Mouse (Mus musculus) hindbrain, embryonic 13.5 days (tissue): ENCODE data around the gene Cntnap2. TPM values are rescaled to one million over a fixed set of nuclear protein-coding genes. Genes with fewer than 3 reads are reported as not detected.
"Not testable (repeated sequence)": the region's sequence is repeated elsewhere in the genome, so short reads cannot be mapped to it uniquely, and the experiment has no call there.

Experiments
- ATAC-seq: fragments of 200-750 bp; cut with Nextera tagmentation; 2 replicates; pipeline ENCODE4 v1.8.0; 2017; ENCODE audit warnings: moderate TSS enrichment; ENCODE audit not compliant: low FRiP score
- H3K27ac ChIP-seq: fragments of 300-500 bp; sonication (generic); 2 replicates; pipeline ENCODE4 v1.5.1; 2015; ENCODE audit warnings: inconsistent platforms, mild to moderate bottlenecking, moderate library complexity
- H3K27me3 ChIP-seq: fragments of 300-500 bp; sonication (generic); 2 replicates; pipeline ENCODE4 v1.6.1; 2015; ENCODE audit warnings: mild to moderate bottlenecking, inconsistent platforms
- H3K36me3 ChIP-seq: fragments of 300-500 bp; sonication (generic); 2 replicates; pipeline ENCODE4 v1.6.1; 2015; ENCODE audit warnings: mild to moderate bottlenecking, inconsistent platforms
- H3K4me1 ChIP-seq: fragments of 300-500 bp; sonication (generic); replicated peaks from 2 replicates; pipeline ENCODE4 v1.6.1; 2015; ENCODE audit warnings: inconsistent platforms
- H3K4me2 ChIP-seq: fragments of 300-500 bp; sonication (generic); 2 replicates; pipeline ENCODE4 v1.6.1; 2015; ENCODE audit warnings: inconsistent platforms, mild to moderate bottlenecking, moderate library complexity
- H3K4me3 ChIP-seq: fragments of 300-500 bp; sonication (generic); 2 replicates; pipeline ENCODE4 v1.5.1; 2015; ENCODE audit warnings: mild to moderate bottlenecking, inconsistent platforms
- H3K9ac ChIP-seq: fragments of 300-500 bp; sonication (generic); 2 replicates; pipeline ENCODE4 v1.6.1; 2015; ENCODE audit warnings: mild to moderate bottlenecking, inconsistent platforms
- H3K9me3 ChIP-seq: fragments of 300-500 bp; sonication (generic); 2 replicates; pipeline ENCODE4 v1.6.1; 2016; ENCODE audit warnings: inconsistent platforms
- WGBS: fragments of 180-500 bp; shearing (Covaris S2); methylation state at CpG from one replicate; pipeline ENCODE4 v1.1.7; 2015; 5-methylcytosine and 5-hydroxymethylcytosine counted together
- polyA plus RNA-seq: library from polyadenylated mRNA; unstranded; fragments of >200 nt; fragmentation: Nextera tagmentation; extraction: Ambion mirVana; gene quantifications from 2 replicates; pipeline ENCODE4 v1.2.1, GENCODE M21; 2015

The Cntnap2 gene
- polyA plus RNA-seq, 1 experiment from 2014 or later = 53.0 TPM

DNA sequence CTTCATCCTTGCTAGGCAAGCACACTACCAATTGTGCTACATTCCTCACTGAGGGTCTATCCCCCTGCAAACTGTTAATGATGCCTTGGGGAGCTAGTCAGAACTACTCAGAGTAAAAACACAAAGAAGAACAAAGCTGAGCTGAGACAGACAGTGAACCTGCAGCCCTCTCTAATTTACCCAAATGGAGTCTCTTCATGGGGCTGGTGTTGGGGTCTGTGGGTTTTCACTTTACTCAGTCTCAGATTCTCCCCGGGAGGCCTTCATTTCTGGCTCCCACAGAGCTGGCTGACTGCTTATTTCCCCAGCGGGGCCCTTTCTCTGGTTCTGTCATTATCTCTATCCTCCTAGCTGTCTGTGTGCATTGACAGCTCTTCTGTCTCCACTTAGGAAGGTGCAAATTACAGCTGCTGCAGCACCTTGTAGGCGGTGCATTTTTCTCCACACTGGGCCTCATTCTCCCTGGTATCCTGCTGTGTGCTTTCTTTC is 2200.5 kb downstream of the Cntnap2 start:
- 13% methylated on average over 3 of the region's 3 CpGs for WGBS
- H3K27ac ChIP-seq = peak overlapping the region; percentile 86
- peaks cover 18% of the 10 kb centered on the region for H3K4me1 ChIP-seq
- no peaks in the 10 kb centered on the region for H3K27me3 ChIP-seq
- H3K9ac ChIP-seq = no peak overlapping the region
- 0 out of 2 replicates have a peak overlapping the region, but pooled peaks have one; percentile 4 for H3K4me2 ChIP-seq
- ATAC-seq = peak; percentile 73
- no peak overlapping the region for H3K4me3 ChIP-seq
- H3K9me3 ChIP-seq = no peaks in the 10 kb centered on the region
- H3K36me3 ChIP-seq = no peaks in the 10 kb centered on the region

DNA sequence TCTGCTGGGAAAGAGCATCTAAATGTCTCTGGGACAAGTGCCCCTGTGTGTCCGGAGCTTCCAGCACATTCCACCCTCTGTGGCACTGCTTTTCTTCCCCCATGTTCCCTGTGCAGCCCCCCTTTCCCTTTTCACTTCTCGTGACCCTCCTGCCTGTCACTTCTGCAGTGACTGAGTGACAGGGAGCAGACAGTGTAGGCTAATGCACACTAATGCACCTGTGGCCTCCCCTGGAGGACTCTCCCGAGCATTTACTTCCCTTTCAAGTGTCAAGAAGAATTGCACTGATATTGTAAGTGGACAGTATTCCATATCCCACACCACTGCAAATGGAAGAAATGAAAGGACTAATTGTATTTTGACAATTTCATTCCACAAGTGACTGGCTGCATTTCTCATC is 2208.1 kb downstream of the Cntnap2 start:
- H3K27ac ChIP-seq = 0 out of 2 replicates have a peak overlapping the region, but pooled peaks have one; percentile 6
- H3K27me3 ChIP-seq = no peaks in the 10 kb centered on the region
- ATAC-seq = peak; percentile 50; the same call in 1 of the 2 replicates
- no peak overlapping the region for H3K4me3 ChIP-seq
- H3K9me3 ChIP-seq = no peaks in the 10 kb centered on the region
- H3K36me3 ChIP-seq = 0 out of 2 replicates have a peak, but pooled peaks cover 4% of the 10 kb centered on the region
- WGBS = 47% methylated on average over 3 of the region's 3 CpGs
- peaks cover 9% of the 10 kb centered on the region for H3K4me1 ChIP-seq
- no peak overlapping the region for H3K4me2 ChIP-seq
- H3K9ac ChIP-seq = no peak overlapping the region

DNA sequence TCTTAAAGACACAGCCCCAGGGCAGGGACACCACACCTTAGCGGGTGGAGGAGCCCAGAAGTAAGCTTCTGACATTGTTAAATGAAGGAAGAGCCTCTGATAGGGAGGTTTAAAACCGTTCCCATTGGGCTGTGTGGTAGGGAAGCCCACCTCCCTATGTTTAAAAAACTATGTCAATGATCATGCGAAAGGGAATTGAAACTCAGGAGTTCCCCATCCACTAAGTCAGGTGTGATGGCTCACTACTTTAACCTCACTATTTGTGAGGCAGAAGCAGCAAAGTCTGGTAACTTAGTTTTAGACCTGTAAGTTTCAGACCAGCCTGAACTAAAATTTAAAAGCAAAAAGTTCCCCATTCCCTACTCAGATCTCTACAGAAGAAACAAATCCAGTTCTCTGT is 2210.3 kb downstream of the Cntnap2 start:
- WGBS = 85% methylated on average over 3 of the region's 3 CpGs
- peaks cover 16% of the 10 kb centered on the region for H3K4me1 ChIP-seq
- no peak overlapping the region for H3K4me3 ChIP-seq
- H3K27me3 ChIP-seq = no peaks in the 10 kb centered on the region
- H3K27ac ChIP-seq = no peak overlapping the region
- H3K9me3 ChIP-seq = no peaks in the 10 kb centered on the region
- H3K4me2 ChIP-seq = no peak overlapping the region
- no peak overlapping the region for H3K9ac ChIP-seq
- H3K36me3 ChIP-seq = 0 out of 2 replicates have a peak, but pooled peaks cover 4% of the 10 kb centered on the region
- ATAC-seq = no peak

DNA sequence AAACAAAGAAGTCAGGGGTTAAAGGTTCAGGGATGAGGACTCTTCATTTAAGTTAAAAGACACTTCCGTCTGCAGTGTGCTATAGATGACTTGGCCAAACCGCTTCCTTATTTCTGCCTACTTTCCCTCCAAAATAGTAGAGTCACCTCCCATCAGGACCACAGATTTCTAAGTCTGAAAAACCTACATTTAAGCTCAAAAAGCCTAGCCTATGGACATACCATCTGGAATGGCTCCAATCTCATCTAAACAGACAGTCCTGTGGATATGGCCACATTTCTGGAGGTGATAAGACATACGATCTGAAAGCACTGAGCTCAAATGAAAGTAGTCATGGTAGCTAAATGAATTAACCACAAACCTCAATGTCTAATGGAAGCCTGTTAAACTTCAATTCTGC is 2212.4 kb downstream of the Cntnap2 start:
- no peaks in the 10 kb centered on the region for H3K9me3 ChIP-seq
- peaks cover 4% of the 10 kb centered on the region; the same call in 1 of the 2 replicates for H3K27me3 ChIP-seq
- H3K9ac ChIP-seq = no peak overlapping the region
- 90% methylated on average over 3 of the region's 3 CpGs for WGBS
- 0 out of 2 replicates have a peak, but pooled peaks cover 4% of the 10 kb centered on the region for H3K36me3 ChIP-seq
- H3K4me2 ChIP-seq = no peak overlapping the region
- no peak for ATAC-seq
- no peak overlapping the region for H3K4me3 ChIP-seq
- H3K27ac ChIP-seq = no peak overlapping the region
- peaks cover 11% of the 10 kb centered on the region for H3K4me1 ChIP-seq

DNA sequence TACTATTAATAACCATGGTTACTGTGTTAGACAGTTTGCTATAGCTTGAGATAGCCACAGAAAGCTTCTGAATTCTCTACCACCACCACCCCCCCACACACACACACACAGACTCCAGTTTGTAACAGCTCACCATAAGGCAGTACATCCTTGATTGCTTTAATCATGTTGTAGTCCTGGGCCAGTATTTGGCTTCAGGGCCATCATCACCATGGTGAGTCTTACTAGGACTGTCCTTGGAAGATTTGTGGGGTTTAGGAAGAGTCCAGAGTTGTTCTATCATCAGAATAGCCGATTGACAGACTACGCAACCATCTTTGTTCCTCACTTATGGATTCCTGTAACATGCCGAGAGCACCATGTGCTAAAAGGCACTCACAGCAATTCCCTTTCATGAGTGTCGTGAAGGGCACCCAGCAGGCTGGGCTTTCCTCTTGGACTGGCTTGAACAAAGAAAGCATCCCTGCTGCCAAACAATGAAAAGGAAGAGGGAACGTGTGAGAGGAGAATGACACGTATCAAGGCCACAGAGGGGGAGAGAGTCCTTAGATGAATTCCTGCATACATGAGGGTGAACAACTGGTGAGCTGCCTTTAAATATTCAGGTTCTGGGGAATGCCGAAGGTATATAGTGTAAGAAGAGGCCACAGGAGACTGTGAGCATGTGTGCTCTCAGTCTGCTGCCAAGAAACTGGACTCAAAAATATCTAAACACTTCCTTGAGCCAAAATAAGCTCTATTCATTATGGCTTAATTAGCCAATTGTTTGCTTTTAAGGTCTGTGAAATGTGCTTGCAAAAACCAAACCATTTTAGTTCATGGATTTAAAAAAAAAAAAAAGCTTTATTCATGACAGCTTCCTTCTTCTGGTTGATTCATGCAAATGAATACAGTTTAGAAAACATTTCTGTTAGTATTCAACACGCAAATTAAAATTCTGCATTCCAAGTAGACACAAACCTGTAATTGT is 2213.7 kb downstream of the Cntnap2 start:
- Histone ChIP-seq H3K4me2 (no peak overlapping the region), H3K9me3 (no peaks in the 10 kb centered on the region), H3K9ac (no peak overlapping the region; the same call in 1 of the 2 replicates), H3K4me3 (no peak overlapping the region), H3K4me1 (peaks cover 7% of the 10 kb centered on the region), H3K36me3 (0 out of 2 replicates have a peak, but pooled peaks cover 4% of the 10 kb centered on the region), H3K27me3 (peaks cover 4% of the 10 kb centered on the region; the same call in 1 of the 2 replicates), H3K27ac (peak overlapping the region; percentile 74)
- 20% methylated on average over 8 of the region's 8 CpGs for WGBS
- peak; percentile 75; the same call in 1 of the 2 replicates for ATAC-seq

DNA sequence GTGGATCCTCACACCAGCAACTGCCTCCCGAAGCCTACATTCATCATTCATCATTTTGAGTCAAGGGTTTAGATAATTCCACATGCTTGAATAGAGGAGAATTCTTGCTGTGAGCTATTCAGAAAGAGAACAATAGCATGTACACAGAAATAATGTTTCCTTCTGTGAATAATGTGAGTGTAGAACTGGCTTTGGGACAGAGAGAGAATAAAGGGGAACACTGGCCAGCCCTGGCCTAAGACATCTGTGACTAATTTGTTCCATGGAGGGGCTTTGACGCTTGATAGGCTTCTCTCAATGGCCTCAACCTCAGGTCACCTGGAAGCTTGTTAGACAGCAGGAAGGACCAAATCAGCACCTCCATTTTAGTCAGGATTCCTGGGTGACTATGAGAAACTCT is 2215.9 kb downstream of the Cntnap2 start:
- H3K4me1 ChIP-seq = peaks cover 24% of the 10 kb centered on the region
- H3K4me3 ChIP-seq = no peak overlapping the region
- H3K9ac ChIP-seq = no peak overlapping the region
- H3K36me3 ChIP-seq = 0 out of 2 replicates have a peak, but pooled peaks cover 4% of the 10 kb centered on the region
- ATAC-seq = no peak
- H3K27me3 ChIP-seq = peaks cover 4% of the 10 kb centered on the region; the same call in 1 of the 2 replicates
- H3K9me3 ChIP-seq = no peaks in the 10 kb centered on the region
- WGBS = 14% methylated on average over 2 of the region's 2 CpGs
- no peak overlapping the region for H3K4me2 ChIP-seq
- 0 out of 2 replicates have a peak overlapping the region, but pooled peaks have one; percentile 23 for H3K27ac ChIP-seq

DNA sequence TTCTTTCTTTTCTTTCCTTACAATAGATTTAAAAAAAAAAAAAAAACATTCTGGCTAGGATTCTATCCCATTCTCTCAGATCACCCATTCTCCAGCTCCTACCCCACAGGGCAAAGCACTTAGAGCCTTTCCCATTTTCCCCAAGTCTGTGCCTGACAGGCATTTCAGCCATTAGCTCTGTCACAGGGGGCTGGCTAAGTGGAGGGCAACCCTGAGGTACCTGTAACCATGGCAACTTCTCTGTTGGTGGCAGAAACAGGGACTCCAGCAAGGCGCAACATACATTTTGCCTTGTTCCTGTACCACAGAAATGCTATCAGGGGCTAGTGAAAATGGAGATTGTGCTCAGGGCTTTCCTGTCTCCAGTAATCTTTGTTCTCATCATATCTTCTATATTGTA is 2220.0 kb downstream of the Cntnap2 start:
- ATAC-seq = peak; percentile 82
- Histone ChIP-seq H3K27ac (peak overlapping the region; percentile 50), H3K4me1 (peaks cover 17% of the 10 kb centered on the region), H3K4me2 (no peak overlapping the region), H3K27me3 (peaks cover 4% of the 10 kb centered on the region; the same call in 1 of the 2 replicates), H3K36me3 (no peaks in the 10 kb centered on the region), H3K4me3 (no peak overlapping the region), H3K9ac (no peak overlapping the region), H3K9me3 (no peaks in the 10 kb centered on the region)
- 16% methylated on average over 1 of the region's 1 CpGs for WGBS

DNA sequence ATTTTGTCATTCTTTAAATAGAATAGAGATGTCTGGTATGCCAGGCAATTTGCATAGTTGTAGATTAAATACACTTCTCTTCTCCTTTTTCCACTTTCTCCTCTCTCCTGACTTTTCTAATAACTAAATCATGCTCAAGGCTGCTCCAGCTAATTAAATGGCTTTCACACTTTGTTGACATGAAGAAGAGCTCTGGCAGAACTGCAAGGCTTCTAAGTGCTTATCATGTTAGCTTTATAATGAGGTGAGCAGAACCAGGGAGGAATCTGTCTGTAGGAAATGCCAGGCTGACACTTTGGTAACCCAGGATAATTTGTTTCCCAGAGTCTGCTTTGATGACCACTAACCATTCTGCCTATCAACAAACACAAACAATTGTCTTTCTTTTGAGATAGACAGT is 2222.4 kb downstream of the Cntnap2 start:
- Histone ChIP-seq H3K9ac (no peak overlapping the region), H3K27me3 (no peaks in the 10 kb centered on the region; the same call in 1 of the 2 replicates)
- no peak for ATAC-seq

DNA sequence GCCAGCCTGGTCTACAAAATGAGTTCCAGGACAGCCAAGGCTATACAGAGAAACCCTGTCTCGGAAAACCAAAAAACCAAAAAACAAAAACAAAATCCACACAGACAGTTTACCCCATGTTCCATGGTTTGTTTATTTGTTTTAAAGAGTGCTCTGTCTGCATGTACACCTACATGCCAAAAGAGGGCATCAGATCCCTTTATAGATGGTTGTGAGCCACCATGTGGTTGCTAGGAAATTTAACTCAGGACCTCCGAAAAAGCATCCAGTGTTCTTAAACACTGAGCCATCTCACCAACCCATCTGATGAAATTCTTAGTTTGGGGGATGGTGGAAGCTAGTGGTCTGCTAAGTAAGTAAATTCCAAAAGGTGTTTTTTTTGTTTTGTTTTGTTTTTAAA is 2225.6 kb downstream of the Cntnap2 start:
- no peaks in the 10 kb centered on the region for H3K36me3 ChIP-seq
- 60% methylated on average over 2 of the region's 2 CpGs for WGBS
- H3K9ac ChIP-seq = no peak overlapping the region
- no peaks in the 10 kb centered on the region for H3K27me3 ChIP-seq
- H3K4me2 ChIP-seq = no peak overlapping the region
- no peaks in the 10 kb centered on the region for H3K9me3 ChIP-seq
- H3K27ac ChIP-seq = no peak overlapping the region
- no peak for ATAC-seq
- no peak overlapping the region for H3K4me3 ChIP-seq
- H3K4me1 ChIP-seq = peaks cover 12% of the 10 kb centered on the region; the same call in 1 of the 2 replicates

More for the DNA sequence above, 2222.4 kb downstream of the Cntnap2 start:
- Histone ChIP-seq H3K4me1 (peaks cover 28% of the 10 kb centered on the region), H3K27ac (no peak overlapping the region), H3K36me3 (no peaks in the 10 kb centered on the region), H3K9me3 (no peaks in the 10 kb centered on the region), H3K4me2 (no peak overlapping the region), H3K4me3 (no peak overlapping the region)

DNA sequence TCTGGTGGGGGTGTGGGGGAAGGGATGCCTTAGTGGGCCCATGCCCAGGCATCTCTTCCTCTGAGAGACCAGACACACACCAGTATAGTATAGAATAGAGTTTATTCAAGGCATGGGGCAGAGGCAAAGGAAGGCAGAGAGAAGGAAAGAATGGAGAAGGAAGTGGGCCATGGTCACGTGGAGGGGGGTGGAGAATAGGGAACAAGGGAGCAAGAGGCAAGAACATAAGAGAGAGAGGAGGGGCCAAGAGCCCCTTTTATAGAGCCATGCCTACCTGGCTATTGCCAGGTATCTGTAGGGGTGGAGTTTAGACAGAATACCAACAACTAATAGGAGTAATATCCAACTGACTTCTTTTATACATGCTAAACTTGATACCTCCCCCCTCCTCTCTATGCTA is 2226.6 kb downstream of the Cntnap2 start:
- Histone ChIP-seq H3K9ac (no peak overlapping the region), H3K36me3 (no peaks in the 10 kb centered on the region), H3K27me3 (no peaks in the 10 kb centered on the region), H3K4me1 (peaks cover 12% of the 10 kb centered on the region; the same call in 1 of the 2 replicates), H3K4me2 (no peak overlapping the region), H3K27ac (no peak overlapping the region), H3K4me3 (no peak overlapping the region), H3K9me3 (no peaks in the 10 kb centered on the region)
- peak; percentile 30 for ATAC-seq
- 47% methylated on average over 1 of the region's 1 CpGs for WGBS

DNA sequence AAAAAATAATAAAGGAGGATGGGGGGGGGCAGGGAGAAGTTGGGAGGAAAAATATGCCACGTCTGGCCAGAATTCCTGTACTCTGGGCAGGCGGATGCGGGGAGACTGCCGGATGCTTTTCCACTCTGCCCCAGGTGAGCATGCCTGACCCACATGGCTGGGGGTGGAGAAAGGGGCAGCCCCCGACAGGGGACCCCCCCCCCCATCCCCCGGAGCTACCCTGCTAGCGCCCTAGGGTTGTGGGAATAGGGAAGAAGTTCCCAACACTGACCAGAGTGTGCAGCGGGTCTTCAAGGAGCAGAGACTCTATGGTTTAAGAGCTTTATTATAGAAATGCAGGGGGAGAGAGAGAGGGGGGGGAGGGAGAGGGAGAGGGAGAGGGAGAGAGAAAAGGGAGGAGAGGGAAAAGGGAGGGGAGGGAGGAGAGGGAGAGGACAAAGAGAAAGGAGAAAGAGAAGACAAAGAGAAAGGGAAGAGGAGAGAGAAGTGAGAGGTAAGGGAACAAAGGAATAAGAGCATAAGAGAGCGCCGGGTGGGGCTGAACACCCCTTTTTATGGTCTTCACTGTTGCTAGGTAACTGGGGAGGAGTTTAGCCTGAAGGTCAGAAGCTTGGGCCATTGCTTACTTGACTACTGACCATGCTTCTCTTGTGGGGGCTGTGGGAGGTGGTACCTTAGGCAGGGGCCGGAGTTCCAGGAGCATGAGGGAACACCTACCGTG is 2227.2 kb downstream of the Cntnap2 start:
- Histone ChIP-seq H3K27ac (0 out of 2 replicates have a peak overlapping the region, but pooled peaks have one; percentile 52), H3K4me1 (peaks cover 12% of the 10 kb centered on the region; the same call in 1 of the 2 replicates)
- ATAC-seq = peak; percentile 76
- H3K27me3 ChIP-seq, H3K9ac ChIP-seq, H3K4me3 ChIP-seq, H3K4me2 ChIP-seq, H3K9me3 ChIP-seq, H3K36me3 ChIP-seq: not testable (repeated sequence)
- WGBS = 42% methylated on average over 12 of the region's 12 CpGs

DNA sequence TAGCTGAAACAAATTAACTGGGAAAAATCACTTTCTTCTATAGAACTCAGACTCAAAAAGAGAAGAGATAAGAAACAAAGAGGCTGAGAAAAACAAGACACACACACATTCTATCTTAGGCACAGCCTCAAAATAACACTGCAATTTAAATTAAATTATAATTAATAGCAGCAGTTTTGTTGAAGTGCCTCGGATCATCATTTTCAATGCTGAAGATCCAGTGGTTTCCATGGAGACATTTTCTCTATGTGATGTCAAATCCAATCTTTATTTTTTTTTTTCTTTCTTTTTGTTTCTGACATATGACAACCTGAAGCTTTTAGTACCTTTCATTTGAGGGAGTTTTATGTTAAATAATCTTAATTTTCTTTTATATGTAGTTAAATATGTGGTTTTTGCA is 2228.6 kb downstream of the Cntnap2 start:
- peak overlapping the region; percentile 65 for H3K27ac ChIP-seq
- no peak for ATAC-seq
- H3K4me1 ChIP-seq = peaks cover 16% of the 10 kb centered on the region
- H3K4me3 ChIP-seq = no peak overlapping the region
- H3K36me3 ChIP-seq = no peaks in the 10 kb centered on the region
- WGBS = 43% methylated on average over 1 of the region's 1 CpGs
- H3K4me2 ChIP-seq = no peak overlapping the region
- no peak overlapping the region for H3K9ac ChIP-seq
- no peaks in the 10 kb centered on the region for H3K27me3 ChIP-seq
- no peaks in the 10 kb centered on the region for H3K9me3 ChIP-seq
